Mouse (Mus musculus) embryonic fibroblast, embryonic 13.5 days (primary cell): ENCODE results near the gene Tesk1.

Experiments used
- CTCF ChIP-seq: IDR thresholded peaks from 2 replicates; pipeline ENCODE4 v1.5.1; 2011; ENCODE audit warnings: mild to moderate bottlenecking, control low read depth, low read length, moderate library complexity, borderline replicate concordance; ENCODE audit not compliant: insufficient read depth
- POLR2A ChIP-seq: IDR thresholded peaks from 2 replicates; pipeline ENCODE4 v1.6.1; 2011; ENCODE audit warnings: low read depth, mild to moderate bottlenecking, control low read depth, low read length, moderate library complexity

GRCm38 (mm10) chr4:43395147-43395546 lies 46.6 kb upstream of the Tesk1 start:
- TF ChIP-seq CTCF (no peak), POLR2A (no peak)
